Mouse (Mus musculus) limb, embryonic 10.5 days (tissue): ENCODE measurements around the gene Stox2. TPM values are rescaled to one million over a fixed set of nuclear protein-coding genes. Genes with fewer than 3 reads are reported as not detected.
A peak's percentile ranks its signal among the peaks of the same experiment; 100 is the strongest.

Source experiments
- DNase-seq: peaks from one replicate; pipeline ENCODE4 v3.0.0-alpha.2; 2017; ENCODE audit warnings: low spot score
- H3K27ac ChIP-seq: fragments of 300-500 bp; sonication (generic); 2 replicates; pipeline ENCODE4 v1.5.1; 2016; ENCODE audit warnings: mild to moderate bottlenecking
- H3K27me3 ChIP-seq: fragments of 300-500 bp; sonication (generic); 2 replicates; pipeline ENCODE4 v1.6.1; 2016; ENCODE audit warnings: low read depth, mild to moderate bottlenecking; ENCODE audit not compliant: poor library complexity, severe bottlenecking
- H3K36me3 ChIP-seq: fragments of 300-500 bp; sonication (generic); 2 replicates; pipeline ENCODE4 v1.6.1; 2016; ENCODE audit warnings: mild to moderate bottlenecking, moderate library complexity
- H3K4me1 ChIP-seq: fragments of 300-500 bp; sonication (generic); 2 replicates; pipeline ENCODE4 v1.6.1; 2016
- H3K4me3 ChIP-seq: fragments of 300-500 bp; sonication (generic); 2 replicates; pipeline ENCODE4 v1.5.1; 2016; ENCODE audit warnings: mild to moderate bottlenecking, moderate library complexity
- H3K9me3 ChIP-seq: fragments of 300-500 bp; sonication (generic); replicated peaks from 2 replicates; pipeline ENCODE4 v1.6.1; 2016; ENCODE audit warnings: mild to moderate bottlenecking
- WGBS: fragments of 180-500 bp; shearing (Covaris S2); methylation state at CpG from one replicate; pipeline ENCODE4 v1.1.7; 2016; 5-methylcytosine and 5-hydroxymethylcytosine counted together
- polyA plus RNA-seq: library from polyadenylated mRNA; unstranded; fragments of >200 nt; fragmentation: Nextera tagmentation; extraction: Ambion mirVana; gene quantifications from 2 replicates; pipeline ENCODE4 v1.2.1, GENCODE M21; 2016

Gene Stox2
- polyA plus RNA-seq, 1 experiment from 2014 or later = 18.7 TPM

DNA sequence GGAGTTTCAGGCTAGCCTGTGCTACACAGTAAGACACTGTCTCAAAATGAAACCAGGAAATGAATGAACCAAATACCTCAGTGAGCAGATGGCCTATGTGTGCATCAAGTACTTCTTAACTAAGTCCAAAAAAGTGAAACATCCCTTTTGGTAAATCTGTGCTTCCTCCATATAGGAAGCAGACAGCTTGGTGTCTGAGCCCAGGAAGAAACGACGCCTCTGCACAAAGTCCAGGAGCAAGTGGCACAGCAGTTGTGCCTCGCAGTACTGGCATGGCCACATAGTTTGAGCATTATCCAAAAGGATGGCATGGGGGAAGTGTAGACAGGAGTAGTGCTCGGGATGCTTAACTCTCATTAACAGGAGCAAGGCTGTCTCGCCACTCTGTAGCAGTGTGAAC, 140.3 kb downstream of the Stox2 start:
- no peaks in the 10 kb centered on the region for H3K36me3 ChIP-seq
- H3K27ac ChIP-seq = no peak overlapping the region
- 92% methylated on average over 5 of the region's 5 CpGs for WGBS
- no peaks in the 10 kb centered on the region for H3K27me3 ChIP-seq
- no peak for DNase-seq
- H3K4me3 ChIP-seq = no peak overlapping the region
- peaks cover 14% of the 10 kb centered on the region for H3K4me1 ChIP-seq
- H3K9me3 ChIP-seq = no peaks in the 10 kb centered on the region

DNA sequence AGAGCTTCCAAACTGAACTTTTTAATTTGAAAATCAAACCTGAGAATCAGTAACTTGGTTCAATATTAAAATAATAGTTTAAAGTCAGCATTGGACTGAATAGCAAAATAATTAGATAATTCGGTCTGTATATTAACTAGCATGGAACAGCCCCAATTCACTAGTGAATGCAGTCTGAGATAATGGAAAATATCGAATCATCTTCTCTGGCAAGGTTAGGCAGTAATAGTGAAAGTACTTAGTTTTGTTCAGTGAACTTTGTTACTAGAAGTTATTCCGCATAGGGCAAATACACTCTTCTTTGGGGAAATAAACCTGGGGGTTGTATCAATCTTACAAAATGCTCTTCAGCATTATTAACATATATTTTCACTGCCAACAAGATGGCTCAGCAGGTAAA, 147.7 kb downstream of the Stox2 start:
- no peak overlapping the region for H3K4me3 ChIP-seq
- H3K27me3 ChIP-seq = no peaks in the 10 kb centered on the region
- no peaks in the 10 kb centered on the region for H3K9me3 ChIP-seq
- H3K4me1 ChIP-seq = peaks cover 3% of the 10 kb centered on the region; the same call in 1 of the 2 replicates
- DNase-seq = no peak
- 96% methylated on average over 3 of the region's 3 CpGs for WGBS
- no peaks in the 10 kb centered on the region for H3K36me3 ChIP-seq
- H3K27ac ChIP-seq = no peak overlapping the region

DNA sequence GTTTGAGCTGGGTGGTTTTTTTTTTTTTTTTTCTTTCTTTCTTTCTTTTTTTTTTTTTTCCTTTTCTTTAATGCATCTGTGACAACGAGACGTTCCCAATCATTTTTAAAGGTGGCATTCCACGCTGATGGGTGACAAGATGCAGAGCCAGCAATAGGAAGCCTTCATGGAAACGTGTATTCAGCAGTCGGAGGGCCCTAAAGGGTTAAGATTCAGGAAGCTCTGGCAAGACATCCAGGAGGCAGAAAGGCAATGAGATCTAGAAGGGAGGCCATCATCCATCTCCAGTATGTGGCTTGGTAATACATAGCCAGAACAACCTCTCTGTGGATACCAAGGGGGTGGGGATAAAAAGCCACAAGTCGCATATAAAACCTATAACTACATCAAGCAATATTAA, 156.5 kb downstream of the Stox2 start:
- no peaks in the 10 kb centered on the region for H3K9me3 ChIP-seq
- H3K4me1 ChIP-seq = peaks cover 54% of the 10 kb centered on the region
- H3K27me3 ChIP-seq = no peaks in the 10 kb centered on the region
- H3K4me3 ChIP-seq = peak overlapping the region; percentile 96
- peak overlapping the region; percentile 99; the same call in 1 of the 2 replicates for H3K27ac ChIP-seq
- no peaks in the 10 kb centered on the region for H3K36me3 ChIP-seq
- DNase-seq = peak; percentile 47
- WGBS = 8% methylated on average over 6 of the region's 6 CpGs

DNA sequence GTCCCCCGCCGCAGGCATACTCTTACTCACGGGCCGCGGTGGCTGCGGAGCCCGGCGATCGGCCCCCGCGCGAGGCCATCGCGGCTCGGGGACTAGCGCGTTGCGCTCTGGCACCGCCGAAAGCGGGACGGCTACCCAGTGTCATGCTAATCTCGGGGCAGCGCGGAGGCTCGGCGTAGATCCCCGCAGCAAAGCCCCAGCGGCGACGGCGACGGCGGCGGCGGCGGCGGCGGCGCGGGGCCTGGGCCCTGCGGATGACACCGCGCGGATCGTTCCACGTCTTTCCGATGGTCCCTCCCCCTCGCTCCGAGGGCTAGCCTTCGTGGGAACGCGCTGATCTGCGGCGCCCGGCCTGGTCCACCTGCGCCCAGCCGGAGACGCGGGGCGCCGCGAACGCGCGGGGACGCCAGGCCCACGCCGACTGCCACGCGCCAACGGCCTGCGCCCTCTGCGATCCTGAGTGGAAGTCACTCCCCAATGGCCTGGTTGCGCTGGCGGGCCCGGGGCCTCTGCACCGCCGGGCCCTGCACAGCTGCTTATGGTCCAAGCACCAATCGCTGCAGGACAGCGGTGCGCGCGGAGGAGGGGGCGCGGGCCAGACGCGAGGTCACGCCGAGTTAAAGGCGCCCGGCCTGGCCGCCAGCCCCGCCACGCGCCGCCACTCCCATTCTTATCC, 157.2 kb downstream of the Stox2 start:
- peaks cover 61% of the 10 kb centered on the region for H3K4me1 ChIP-seq
- DNase-seq = peak; percentile 89
- H3K36me3 ChIP-seq = no peaks in the 10 kb centered on the region
- H3K9me3 ChIP-seq = no peaks in the 10 kb centered on the region
- peak overlapping the region; percentile 96 for H3K4me3 ChIP-seq
- no peaks in the 10 kb centered on the region for H3K27me3 ChIP-seq
- WGBS = under 1% methylated on average over 90 of the region's 97 CpGs
- H3K27ac ChIP-seq = peak overlapping the region; percentile 99

DNA sequence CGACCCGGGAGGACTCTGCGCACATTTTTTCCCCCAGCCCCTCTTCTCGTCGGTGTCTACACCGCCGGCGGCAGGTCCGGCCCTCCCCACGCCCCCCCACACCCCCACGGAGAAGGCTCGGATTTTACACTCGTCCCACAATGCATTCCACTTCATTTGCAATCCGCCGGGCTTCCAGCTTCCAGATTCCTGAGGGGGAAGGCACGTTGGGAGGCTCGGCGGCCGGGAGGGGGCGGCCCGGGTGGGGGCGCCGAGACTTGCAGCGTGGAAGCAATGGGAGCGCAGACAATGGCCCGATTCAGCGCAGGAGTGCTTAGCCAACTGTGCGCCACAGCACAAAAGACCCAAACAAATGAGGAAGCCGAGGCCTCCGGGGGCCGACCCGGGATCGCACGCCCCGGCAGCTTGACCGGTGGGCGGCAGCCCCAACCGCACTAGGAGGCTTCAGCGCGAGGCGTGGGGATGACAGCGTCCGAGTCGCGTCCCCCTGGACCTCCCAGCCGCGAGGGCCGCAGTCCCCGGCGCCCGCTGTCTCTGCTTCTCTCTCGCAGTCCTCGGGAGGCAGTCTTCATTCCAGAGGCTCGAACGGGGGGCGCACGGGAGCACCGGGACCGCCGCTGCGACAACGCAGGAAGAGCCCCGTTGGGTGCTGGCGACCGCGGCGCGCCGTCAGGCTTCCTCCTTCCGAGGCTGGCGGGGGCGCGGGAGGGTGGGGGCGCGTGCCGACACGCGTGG, 157.9 kb downstream of the Stox2 start:
- under 1% methylated on average over 54 of the region's 78 CpGs for WGBS
- peaks cover 68% of the 10 kb centered on the region for H3K4me1 ChIP-seq

DNA sequence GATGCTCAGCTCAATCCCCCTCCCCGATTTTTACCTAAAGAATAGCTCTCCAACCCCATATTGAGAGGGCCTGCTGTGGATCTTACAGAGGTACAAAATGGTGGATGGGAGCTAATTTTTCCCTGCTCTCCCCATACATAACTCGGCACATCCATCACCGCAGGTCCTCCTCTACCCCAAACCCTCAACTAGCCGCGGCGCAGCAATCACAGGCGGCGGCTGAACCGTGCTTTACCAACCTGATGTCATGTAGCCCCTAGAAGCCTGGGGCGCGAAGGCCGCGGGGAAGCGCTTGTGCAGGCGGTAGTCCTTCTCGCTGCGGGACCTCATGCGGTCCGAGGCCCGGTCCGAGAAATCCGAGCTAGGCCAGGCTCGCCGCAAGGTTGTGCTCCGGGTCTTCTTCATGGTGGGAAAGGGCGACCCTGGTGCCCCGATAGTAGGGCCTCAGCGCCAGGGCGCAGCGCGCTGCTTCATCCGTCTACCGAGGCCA, 158.5 kb downstream of the Stox2 start:
- no peak for DNase-seq
- H3K27ac ChIP-seq = peak overlapping the region; percentile 99
- WGBS = under 1% methylated on average over 33 of the region's 33 CpGs

More for the DNA sequence above, 157.9 kb downstream of the Stox2 start:
- H3K36me3 ChIP-seq = no peaks in the 10 kb centered on the region
- H3K9me3 ChIP-seq = no peaks in the 10 kb centered on the region
- H3K27me3 ChIP-seq = no peaks in the 10 kb centered on the region
- DNase-seq = peak; percentile 80
- peak overlapping the region; percentile 99 for H3K27ac ChIP-seq
- peak overlapping the region; percentile 96 for H3K4me3 ChIP-seq

DNA sequence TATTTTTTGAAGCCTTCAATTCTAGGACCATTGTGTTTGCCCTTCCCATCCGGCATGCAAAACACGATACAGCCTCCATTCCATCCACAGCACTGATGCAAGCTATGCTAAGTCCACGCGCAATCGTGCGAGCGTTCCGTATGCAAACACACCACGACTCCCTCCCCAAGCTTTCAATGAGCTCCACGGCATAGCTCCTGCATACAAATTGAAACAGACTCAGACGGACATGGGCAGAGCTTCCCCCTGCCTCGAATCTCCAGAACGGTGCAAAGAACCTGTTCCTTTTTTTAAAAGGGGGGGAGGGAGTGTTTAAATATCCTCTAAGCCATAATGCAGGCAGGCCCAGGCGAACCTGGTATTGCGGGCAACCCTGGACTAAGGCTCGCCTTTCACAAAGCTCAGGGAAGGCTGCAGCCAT, 159.0 kb downstream of the Stox2 start:
- Histone ChIP-seq H3K36me3 (0 out of 2 replicates have a peak, but pooled peaks cover 2% of the 10 kb centered on the region), H3K9me3 (no peaks in the 10 kb centered on the region), H3K27me3 (no peaks in the 10 kb centered on the region), H3K4me1 (peaks cover 78% of the 10 kb centered on the region), H3K27ac (peak overlapping the region; percentile 99), H3K4me3 (peak overlapping the region; percentile 96)
- WGBS = under 1% methylated on average over 16 of the region's 16 CpGs
- peak; percentile 60 for DNase-seq

More for the DNA sequence above, 158.5 kb downstream of the Stox2 start:
- Histone ChIP-seq H3K4me1 (peaks cover 73% of the 10 kb centered on the region), H3K9me3 (no peaks in the 10 kb centered on the region), H3K27me3 (no peaks in the 10 kb centered on the region), H3K36me3 (no peaks in the 10 kb centered on the region), H3K4me3 (peak overlapping the region; percentile 96)

DNA sequence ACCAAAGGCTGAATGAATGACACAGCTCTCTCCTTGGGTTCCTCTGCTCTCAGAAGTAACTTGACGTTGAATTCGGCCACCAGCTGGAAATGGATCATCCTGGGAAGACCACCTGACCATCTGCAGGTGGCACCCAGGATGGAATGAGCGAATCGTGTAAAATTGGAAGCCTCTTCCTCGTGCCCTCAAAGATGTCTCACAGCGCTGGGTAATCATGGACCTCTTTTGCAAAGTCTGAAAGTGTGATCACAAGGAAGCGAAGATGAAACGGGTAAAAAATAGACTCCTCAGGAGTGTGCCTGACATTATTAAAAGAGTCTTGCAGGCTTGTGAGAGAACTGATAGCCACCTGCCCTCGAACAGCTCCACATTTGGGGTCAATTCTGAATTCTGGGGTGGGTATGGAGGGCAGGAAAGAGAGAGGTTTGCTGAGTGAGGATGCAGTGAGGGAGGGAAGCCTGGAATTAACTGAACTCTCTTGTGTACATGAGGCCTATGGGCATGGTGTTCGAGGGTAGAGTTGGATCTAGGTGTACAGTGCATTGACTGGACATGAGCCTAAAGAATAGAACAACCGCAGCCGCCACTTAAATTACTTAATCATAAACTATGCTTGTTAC, 160.0 kb downstream of the Stox2 start:
- 0 out of 2 replicates have a peak, but pooled peaks cover 5% of the 10 kb centered on the region for H3K36me3 ChIP-seq
- DNase-seq = no peak
- no peaks in the 10 kb centered on the region for H3K9me3 ChIP-seq
- 83% methylated on average over 12 of the region's 12 CpGs for WGBS
- H3K4me3 ChIP-seq = peak overlapping the region; percentile 96
- H3K27ac ChIP-seq = no peak overlapping the region
- H3K27me3 ChIP-seq = no peaks in the 10 kb centered on the region
- peaks cover 79% of the 10 kb centered on the region for H3K4me1 ChIP-seq

DNA sequence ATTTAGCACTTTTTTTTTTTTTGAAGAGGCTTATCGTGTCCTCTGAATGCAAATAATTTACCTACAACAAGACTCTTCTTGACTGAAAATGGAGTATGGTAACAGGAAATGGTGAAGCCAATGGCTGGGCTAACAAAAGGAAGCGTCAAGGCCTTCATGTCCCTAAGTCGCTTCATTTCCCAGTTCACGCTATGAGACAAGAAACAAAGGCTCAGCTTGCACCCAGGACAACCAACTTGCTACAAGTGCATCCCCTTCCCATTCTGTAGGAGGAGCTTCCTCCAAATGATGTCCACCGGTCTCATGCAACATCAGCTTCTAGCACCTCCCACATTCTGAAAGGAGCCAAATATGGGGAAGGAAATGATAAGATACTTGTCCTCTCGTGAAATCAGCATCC, 160.7 kb downstream of the Stox2 start:
- 0 out of 2 replicates have a peak, but pooled peaks cover 9% of the 10 kb centered on the region for H3K36me3 ChIP-seq
- peaks cover 72% of the 10 kb centered on the region for H3K4me1 ChIP-seq
- H3K27me3 ChIP-seq = no peaks in the 10 kb centered on the region
- no peak for DNase-seq
- peak overlapping the region; percentile 96; the same call in 1 of the 2 replicates for H3K4me3 ChIP-seq
- H3K27ac ChIP-seq = no peak overlapping the region
- no peaks in the 10 kb centered on the region for H3K9me3 ChIP-seq
- 83% methylated on average over 6 of the region's 6 CpGs for WGBS

DNA sequence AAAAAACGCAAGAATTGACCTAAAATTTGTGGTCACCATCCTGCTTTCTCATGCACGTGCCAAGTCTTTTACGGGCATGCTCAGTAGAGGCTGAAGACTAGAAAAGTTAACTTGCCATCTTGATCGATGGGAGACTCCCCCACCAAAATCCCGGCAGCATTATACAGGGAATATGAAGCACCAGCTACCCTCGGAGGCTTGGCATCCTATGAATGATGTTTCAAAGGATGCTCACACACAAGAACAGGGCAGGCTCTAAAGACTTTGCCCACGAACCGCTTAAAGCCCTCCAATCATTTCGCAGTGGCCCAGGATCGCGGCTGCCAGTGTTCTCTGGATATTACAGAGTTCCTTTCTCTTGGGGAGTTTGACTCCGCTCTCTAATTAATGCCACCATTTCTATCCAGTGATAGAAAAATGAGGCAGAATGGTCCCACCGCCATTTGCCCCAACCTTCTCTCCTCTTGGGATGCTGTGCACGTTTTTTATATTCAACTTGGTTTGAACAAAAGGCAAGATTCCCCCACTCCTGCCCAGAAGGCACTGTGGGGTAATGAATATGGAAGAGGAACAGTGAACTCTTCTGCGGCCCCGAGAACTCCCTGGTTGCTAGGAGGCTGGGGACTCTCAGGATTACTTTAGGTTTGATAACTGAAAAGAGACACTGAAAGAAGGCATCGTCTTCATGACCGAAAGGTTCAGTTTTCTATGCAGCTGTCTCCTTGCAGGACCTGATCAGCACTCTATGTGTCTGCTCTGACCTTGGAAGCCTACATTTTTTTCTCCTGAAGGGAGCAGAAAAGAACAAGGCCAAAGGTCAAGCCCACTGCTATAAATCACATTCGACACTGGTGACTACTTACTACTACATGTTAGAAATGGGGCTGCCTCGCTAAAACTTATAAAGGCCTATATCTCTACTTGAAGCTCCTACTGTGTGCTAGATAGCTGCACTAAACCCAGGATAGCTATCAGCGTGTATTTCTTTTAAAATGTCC, 161.5 kb downstream of the Stox2 start:
- DNase-seq = peak; percentile 47
- Histone ChIP-seq H3K36me3 (0 out of 2 replicates have a peak, but pooled peaks cover 10% of the 10 kb centered on the region), H3K27me3 (no peaks in the 10 kb centered on the region), H3K9me3 (no peaks in the 10 kb centered on the region), H3K4me3 (peak overlapping the region; percentile 11; the same call in 1 of the 2 replicates), H3K4me1 (peaks cover 72% of the 10 kb centered on the region), H3K27ac (no peak overlapping the region)
- WGBS = 75% methylated on average over 21 of the region's 21 CpGs

DNA sequence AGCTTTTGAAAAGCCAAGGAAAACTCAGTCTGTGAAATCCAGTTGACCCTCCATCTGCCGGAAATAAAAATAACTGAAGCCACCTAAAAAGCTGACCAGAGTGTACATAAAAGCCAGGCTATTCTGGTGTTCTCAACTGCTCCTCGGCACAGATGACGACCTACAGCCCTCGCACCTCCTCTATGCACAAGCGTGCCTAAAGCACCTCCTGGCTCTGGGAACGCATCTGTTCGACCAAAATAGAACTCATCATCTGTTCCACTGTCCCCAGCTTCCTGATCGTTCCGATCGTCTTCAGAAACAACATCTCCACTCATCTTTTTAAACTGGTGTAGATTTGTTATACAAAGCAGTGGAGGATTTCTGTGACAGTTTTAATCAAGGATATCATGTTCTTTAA, 166.3 kb downstream of the Stox2 start:
- Histone ChIP-seq H3K36me3 (0 out of 2 replicates have a peak, but pooled peaks cover 10% of the 10 kb centered on the region), H3K9me3 (no peaks in the 10 kb centered on the region), H3K27ac (no peak overlapping the region), H3K27me3 (no peaks in the 10 kb centered on the region), H3K4me1 (peaks cover 42% of the 10 kb centered on the region), H3K4me3 (no peak overlapping the region)
- 80% methylated on average over 10 of the region's 10 CpGs for WGBS
- no peak for DNase-seq

DNA sequence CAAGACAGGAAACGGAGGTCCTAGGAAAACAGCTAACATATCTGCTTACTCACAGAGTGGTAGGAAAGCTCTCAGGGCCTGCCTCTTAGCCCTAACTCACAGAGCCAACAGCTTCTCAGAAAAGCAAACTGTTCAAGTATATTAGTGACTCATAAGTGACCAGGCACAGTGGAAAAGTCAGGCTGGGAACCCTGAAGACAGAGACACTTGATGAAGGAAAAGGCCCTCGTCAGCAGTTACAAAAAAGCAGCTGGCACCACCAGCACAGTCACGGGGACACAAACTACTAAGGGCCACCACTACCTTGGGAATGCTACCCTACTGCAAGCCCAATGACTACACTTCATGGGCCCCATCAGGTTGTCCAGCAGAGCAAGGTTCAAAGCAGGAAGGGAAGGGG, 168.0 kb downstream of the Stox2 start:
- 89% methylated on average over 3 of the region's 3 CpGs for WGBS
- Histone ChIP-seq H3K27me3 (no peaks in the 10 kb centered on the region), H3K4me3 (no peak overlapping the region), H3K36me3 (peaks cover 13% of the 10 kb centered on the region; the same call in 1 of the 2 replicates), H3K27ac (no peak overlapping the region), H3K4me1 (peaks cover 25% of the 10 kb centered on the region), H3K9me3 (no peaks in the 10 kb centered on the region)
- DNase-seq = no peak
